Mouse (Mus musculus) layer of hippocampus, adult 8-10 months (tissue): ENCODE results near the gene Gm6482. TPM values are rescaled to one million over a fixed set of nuclear protein-coding genes. Genes with fewer than 3 reads are reported as not detected.
"Not testable (repeated sequence)": the region's sequence is repeated elsewhere in the genome, so short reads cannot be mapped to it uniquely, and the experiment has no call there.

Experiments used
- DNase-seq, 2 experiments: peaks; one replicate each; pipeline ENCODE4 v3.0.0; 2022; ENCODE audit warnings: low spot score in 2 of 2
- total RNA-seq, 4 experiments: library from RNA; stranded (reverse); gene quantifications; 2 replicates each; pipeline ENCODE4 v1.2.4; 2022

The Gm6482 gene
- total RNA-seq: not detected

DNA sequence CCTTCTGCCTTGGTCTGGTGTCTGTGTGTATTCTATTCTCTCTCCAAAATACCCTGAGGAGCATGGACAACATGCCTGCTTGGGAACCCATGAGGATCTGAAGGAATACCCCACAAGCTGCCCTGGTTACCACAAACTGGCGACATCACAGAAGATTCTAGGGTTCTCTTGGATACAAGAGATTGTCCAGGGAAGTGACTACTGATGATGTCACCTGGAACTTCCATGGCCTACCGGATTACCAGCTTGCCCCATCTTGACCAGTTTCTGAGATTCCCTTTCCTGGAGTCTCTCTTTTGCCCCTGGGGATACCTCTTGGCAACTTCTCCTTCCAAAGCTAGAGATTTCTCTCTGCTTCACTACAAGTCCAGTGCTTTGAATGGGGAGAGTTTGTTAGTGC lies at the start of gene Gm6482:
Gm6482 (minus strand) TSS at position 101 of the 400 bp plus-strand sequence.
- DNase-seq: not testable (repeated sequence)

GRCm38 (mm10) chr14:41453418-41453817 lies 45.3 kb upstream of the Gm6482 start, which contains the start of gene Gm7954:
Gene Gm7954, minus strand, starts transcription at chr14:41453518.
- not testable (repeated sequence) for DNase-seq

DNA sequence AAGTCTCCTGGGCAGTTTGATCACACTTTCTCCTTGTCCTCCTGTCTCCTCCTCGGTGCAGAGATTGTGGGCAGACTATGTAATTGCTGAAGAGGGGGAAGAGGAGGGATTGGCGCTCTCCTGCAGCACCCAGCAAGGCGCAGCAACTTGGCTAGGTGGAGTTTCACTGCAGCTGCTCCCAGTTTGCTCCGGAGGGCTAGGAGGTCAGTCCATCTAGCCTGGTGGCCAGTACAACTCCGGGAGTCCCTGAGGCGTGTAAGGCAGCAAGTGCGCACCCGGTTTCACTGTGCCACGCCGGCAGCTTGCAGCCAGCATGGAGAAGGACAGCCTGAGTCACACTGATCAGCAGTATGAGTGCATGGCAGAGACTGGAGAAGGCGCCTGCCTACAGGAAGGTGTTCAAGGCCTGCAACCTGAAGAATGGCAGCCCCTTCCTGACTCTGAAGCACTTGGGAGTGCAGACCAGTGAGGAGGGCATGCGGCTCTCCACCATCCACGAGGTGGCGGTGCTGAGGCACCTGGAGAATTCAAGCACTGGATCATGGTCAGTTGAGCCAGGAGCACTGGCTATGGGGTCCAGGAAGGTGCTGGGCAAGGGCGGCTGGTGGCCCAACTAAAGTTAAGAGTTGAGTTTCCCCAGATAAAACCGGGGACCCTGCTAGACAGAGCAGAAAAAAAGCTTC lies 17.5 kb upstream of the Gm6482 start:
- peak; percentile 1 to 2 for DNase-seq

- not testable (repeated sequence) for DNase-seq
These were observed 16.6 kb upstream of the Gm6482 start for GRCm38 (mm10) chr14:41424694-41425093.

DNA sequence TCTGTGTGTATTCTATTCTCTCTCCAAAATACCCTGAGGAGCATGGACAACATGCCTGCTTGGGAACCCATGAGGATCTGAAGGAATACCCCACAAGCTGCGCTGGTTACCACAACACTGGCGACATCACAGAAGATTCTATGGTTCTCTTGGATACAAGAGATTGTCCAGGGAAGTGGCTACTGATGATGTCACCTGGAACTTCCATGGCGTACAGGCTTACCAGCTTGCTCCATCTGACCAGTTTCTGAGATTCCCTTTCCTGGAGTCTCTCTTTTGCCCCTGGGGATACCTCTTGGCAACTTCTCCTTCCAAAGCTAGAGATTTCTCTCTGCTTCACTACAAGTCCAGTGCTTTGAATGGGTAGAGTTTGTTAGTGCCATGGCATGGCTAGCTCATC lies 21.8 kb downstream of the Gm6482 start, which contains the start of gene Gm7945:
Gm7945 (minus strand) TSS at position 101 of the 400 bp plus-strand sequence.
- not testable (repeated sequence) for DNase-seq

Other genes starting within 250 kb of the Gm6482 start
- not detected for gene Sftpd, start 223.1 kb downstream of the Gm6482 start, total RNA-seq
- not detected for gene Gm2832, start 129.5 kb downstream of the Gm6482 start, total RNA-seq
- not detected for gene Gm5798, start 59.7 kb downstream of the Gm6482 start, total RNA-seq
- gene Gm7945, start 21.9 kb downstream of the Gm6482 start, total RNA-seq: not detected
- gene Gm7954, start 45.2 kb upstream of the Gm6482 start, total RNA-seq: not detected
- gene Gm3486, start 81.2 kb upstream of the Gm6482 start, total RNA-seq: under 1 TPM in 1 of 4 experiments, not detected in 3; 0.45 TPM
- gene Gm7970, start 147.3 kb upstream of the Gm6482 start, total RNA-seq: not detected
- gene 1700049E17Rik2, start 164.9 kb upstream of the Gm6482 start, total RNA-seq: not detected
- gene Gm3072, start 216.3 kb upstream of the Gm6482 start, total RNA-seq: not detected
- not detected for gene Gm3676, start 238.2 kb upstream of the Gm6482 start, total RNA-seq